In the genomic region with DNA sequence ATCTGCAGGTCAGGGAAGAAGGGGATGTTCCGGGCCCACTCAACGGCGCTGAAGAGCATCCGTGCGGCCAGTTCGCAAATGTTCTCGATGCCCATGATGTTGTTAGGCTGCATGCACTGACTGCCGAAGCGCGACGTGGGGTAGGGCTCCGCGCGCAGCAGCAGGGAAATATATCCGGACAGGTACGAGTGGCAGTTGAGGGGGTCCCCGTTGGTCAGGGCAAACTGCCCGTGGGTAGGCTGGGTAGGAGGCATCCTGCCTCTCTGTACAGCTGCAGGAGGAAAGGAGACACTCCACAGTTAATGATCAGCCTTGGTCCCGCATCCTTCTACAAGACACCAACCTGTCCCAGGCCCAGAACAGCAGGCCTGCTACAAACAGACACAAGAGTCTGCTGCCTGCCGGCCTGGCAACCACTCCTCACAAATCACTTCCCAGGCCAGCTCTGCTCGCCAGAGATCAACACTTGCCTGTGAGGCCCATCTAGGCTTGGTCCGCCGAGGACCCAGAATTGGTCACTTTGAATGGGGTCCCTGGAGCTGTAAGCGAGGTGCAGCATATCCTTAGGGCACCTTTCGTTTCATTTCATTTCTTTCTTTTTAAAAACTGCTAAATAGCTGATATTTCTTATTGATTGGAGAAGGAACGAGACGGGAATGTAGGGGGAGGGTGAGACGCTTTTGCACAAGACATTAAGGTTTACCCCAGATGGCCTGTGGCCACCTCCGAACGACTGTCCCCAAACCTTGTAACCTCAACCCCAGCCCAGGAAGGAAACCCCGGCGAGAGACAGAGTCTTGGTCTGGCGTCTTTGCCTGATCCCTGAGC, we compare ENCODE assay signal across 7 mouse cellular contexts. TPM values are rescaled to one million over a fixed set of nuclear protein-coding genes. Genes with fewer than 3 reads are reported as not detected.
DNase-seq lines count a peak whose midpoint lies in the region; ATAC-seq and TF ChIP-seq lines count a peak whose summit lies in the region.

No protein-coding gene starts in this region.

- H3K4me1 ChIP-seq in embryonic facial prominence, embryonic 15.5 days = peaks cover 35% of the 10 kb centered on the region
- H3K4me1 ChIP-seq in intestine, embryonic 15.5 days (replicated peaks) = peaks cover 16% of the 10 kb centered on the region
- no peaks in the 10 kb centered on the region; the same call in none of the 2 replicates for H3K4me1 ChIP-seq in liver, postnatal 0 days (ENCODE audit: insufficient read depth)

- no peaks in the 10 kb centered on the region for H3K9me3 ChIP-seq in embryonic facial prominence, embryonic 15.5 days (replicated peaks)
- H3K9me3 ChIP-seq in intestine, embryonic 15.5 days = no peaks in the 10 kb centered on the region
- H3K9me3 ChIP-seq in liver, postnatal 0 days (ENCODE audit: low read length) = no peaks in the 10 kb centered on the region

- peak; percentile 26 to 34 for DNase-seq in right cerebral cortex, postnatal 10 days (ENCODE audit: low spot score in 2 of 2)
- DNase-seq in right cerebral cortex, postnatal 36 days (ENCODE audit: low spot score in 2 of 2) = no peak
- peak; percentile 18 for DNase-seq in liver, postnatal 0 days
- no peak for DNase-seq in c-Kit-positive CD71-positive TER-119-positive erythroid progenitor cells, embryonic 14.5 days (ENCODE audit: low spot score)

- H3K27ac ChIP-seq in embryonic facial prominence, embryonic 15.5 days (replicated peaks) = peak overlapping the region; percentile 96
- peak overlapping the region; percentile 99 for H3K27ac ChIP-seq in intestine, embryonic 15.5 days
- peak overlapping the region; percentile 96 for H3K27ac ChIP-seq in liver, postnatal 0 days (ENCODE audit: low read depth)

- H3K27me3 ChIP-seq in embryonic facial prominence, embryonic 15.5 days = peaks cover 30% of the 10 kb centered on the region
- no peaks in the 10 kb centered on the region for H3K27me3 ChIP-seq in intestine, embryonic 15.5 days (replicated peaks)
- peaks cover 42% of the 10 kb centered on the region for H3K27me3 ChIP-seq in liver, postnatal 0 days (ENCODE audit: insufficient read depth, low read length)

- H3K4me3 ChIP-seq in embryonic facial prominence, embryonic 15.5 days (replicated peaks) = peak overlapping the region; percentile 71
- peak overlapping the region; percentile 76 for H3K4me3 ChIP-seq in intestine, embryonic 15.5 days (replicated peaks)
- peak overlapping the region; percentile 63 for H3K4me3 ChIP-seq in liver, postnatal 0 days (ENCODE audit: low read depth, low read length)

- peak overlapping the region; percentile 79 for H3K9ac ChIP-seq in embryonic facial prominence, embryonic 15.5 days
- peak overlapping the region; percentile 90 for H3K9ac ChIP-seq in intestine, embryonic 15.5 days
- H3K9ac ChIP-seq in liver, postnatal 0 days (replicated peaks) = peak overlapping the region; percentile 78

- TF ChIP-seq CTCF in liver, postnatal 0 days (IDR thresholded peaks at IDR 0.05; ENCODE audit: low read depth) = no peak

- no peak for ATAC-seq in embryonic facial prominence, embryonic 15.5 days (ENCODE audit: insufficient number of reproducible peaks, low FRiP score, low TSS enrichment, low read depth)
- no peak for ATAC-seq in intestine, embryonic 15.5 days
- ATAC-seq in liver, postnatal 0 days = no peak
- ATAC-seq in activated CD4-positive, CD25-positive, alpha-beta regulatory T cell, adult 4 months = no peak

- 9% methylated on average over 33 of the region's 33 CpGs for WGBS in embryonic facial prominence, embryonic 15.5 days
- WGBS in intestine, embryonic 15.5 days = 11% methylated on average over 33 of the region's 33 CpGs
- WGBS in liver, postnatal 0 days (ENCODE audit: insufficient replicate concordance) = 5% methylated on average over 33 of the region's 33 CpGs

- no peak for TF ChIP-seq EP300 in liver, postnatal 0 days (IDR thresholded peaks at IDR 0.05; ENCODE audit: low read depth)

- peak overlapping the region; percentile 85 for H3K4me2 ChIP-seq in embryonic facial prominence, embryonic 15.5 days (replicated peaks)
- H3K4me2 ChIP-seq in intestine, embryonic 15.5 days (replicated peaks) = peak overlapping the region; percentile 86
- H3K4me2 ChIP-seq in liver, postnatal 0 days (ENCODE audit: low read depth, low read length) = peak overlapping the region; percentile 77

- H3K36me3 ChIP-seq in embryonic facial prominence, embryonic 15.5 days = no peaks in the 10 kb centered on the region
- no peaks in the 10 kb centered on the region for H3K36me3 ChIP-seq in intestine, embryonic 15.5 days
- H3K36me3 ChIP-seq in liver, postnatal 0 days (replicated peaks; ENCODE audit: insufficient read depth, low read length) = 0 out of 2 replicates have a peak, but pooled peaks cover 2% of the 10 kb centered on the region

RNA-seq across cellular contexts. Expression of a gene that starts 8.3 kb away (rescaled TPM):
- 32.3 and 35.6 TPM in 2 replicates for polyA plus RNA-seq in embryonic facial prominence, embryonic 15.5 days (2015; fragmentation: Nextera tagmentation; extraction: Ambion mirVana)
- polyA plus RNA-seq in intestine, embryonic 15.5 days (2015; fragmentation: Nextera tagmentation; extraction: Ambion mirVana) = 39.4 and 46.3 TPM in 2 replicates
- polyA plus RNA-seq in liver, postnatal 0 days (2015; fragmentation: Nextera tagmentation; extraction: Ambion mirVana) = 12.3 and 14.7 TPM in 2 replicates
- not detected for polyA plus RNA-seq in activated CD4-positive, CD25-positive, alpha-beta regulatory T cell, adult 4 months (2017; shearing (Covaris generic))

Comparison
In these comparisons a context has a peak if more than half of its experiments do, and no peak if none do; other contexts are left out.
1. DNase-seq: peak in right cerebral cortex, postnatal 10 days (2 of 2) and liver, postnatal 0 days (single experiment); none in right cerebral cortex, postnatal 36 days (0 of 2) and c-Kit-positive CD71-positive TER-119-positive erythroid progenitor cells, embryonic 14.5 days (single experiment).
2. RNA of a gene that starts 8.3 kb away (polyA plus RNA-seq): 39.4 to 46.3 TPM in intestine, embryonic 15.5 days, 32.3 to 35.6 TPM in embryonic facial prominence, embryonic 15.5 days and 12.3 to 14.7 TPM in liver, postnatal 0 days; not detected in activated CD4-positive, CD25-positive, alpha-beta regulatory T cell, adult 4 months; every median in the first group is over 10 times any median in the second.
3. Peak in every context shown above with its lines, with median percentiles within 50 percentile points of each other: H3K27ac ChIP-seq, H3K4me2 ChIP-seq, H3K4me3 ChIP-seq and H3K9ac ChIP-seq.